Mouse (Mus musculus) c-Kit-negative CD71-positive TER-119-positive erythroid progenitor cells, embryonic 14.5 days (primary cell): ENCODE results near the gene B3galnt2.
"Not testable (repeated sequence)": the region's sequence is repeated elsewhere in the genome, so short reads cannot be mapped to it uniquely, and the experiment has no call there.

Experiments
- DNase-seq: peaks from one replicate; pipeline ENCODE4 v3.0.0-alpha.2; 2013; ENCODE audit warnings: low read depth, low spot score

B3galnt2 gene

GRCm38 (mm10) chr13:14006056-14006455 lies 51.8 kb downstream of the B3galnt2 start:
- no peak for DNase-seq

GRCm38 (mm10) chr13:14011454-14011995 lies 57.3 kb downstream of the B3galnt2 start:
- no peak for DNase-seq

GRCm38 (mm10) chr13:14014001-14014400 lies 59.7 kb downstream of the B3galnt2 start:
- DNase-seq = no peak

- no peak for DNase-seq
Observed at GRCm38 (mm10) chr13:14014540-14014939, 60.3 kb downstream of the B3galnt2 start.

GRCm38 (mm10) chr13:14015609-14016008 lies 61.3 kb downstream of the B3galnt2 start:
- no peak for DNase-seq

- DNase-seq = no peak
Observed at GRCm38 (mm10) chr13:14018283-14018682, 64.0 kb downstream of the B3galnt2 start.

GRCm38 (mm10) chr13:14018852-14019251 lies 64.6 kb downstream of the B3galnt2 start:
- DNase-seq = no peak

GRCm38 (mm10) chr13:14021417-14021816 lies 67.1 kb downstream of the B3galnt2 start:
- DNase-seq = not testable (repeated sequence)

GRCm38 (mm10) chr13:14025554-14025953 lies 71.3 kb downstream of the B3galnt2 start:
- no peak for DNase-seq

GRCm38 (mm10) chr13:14026154-14026820 lies 72.0 kb downstream of the B3galnt2 start:
- no peak for DNase-seq

GRCm38 (mm10) chr13:14033309-14034072 lies 79.2 kb downstream of the B3galnt2 start:
- DNase-seq = no peak

- DNase-seq = peak; percentile 87
Observed at GRCm38 (mm10) chr13:14034073-14034348, 79.7 kb downstream of the B3galnt2 start.

GRCm38 (mm10) chr13:14035352-14035751 lies 81.1 kb downstream of the B3galnt2 start:
- DNase-seq = not testable (repeated sequence)

- DNase-seq = no peak
Observed at GRCm38 (mm10) chr13:14035875-14036630, 81.8 kb downstream of the B3galnt2 start.

GRCm38 (mm10) chr13:14038911-14039291 lies 84.6 kb downstream of the B3galnt2 start:
- DNase-seq = no peak

GRCm38 (mm10) chr13:14039292-14039965 lies 85.2 kb downstream of the B3galnt2 start, which contains the start of gene Tbce:
TSS of gene Tbce (minus strand) at chr13:14039638.
- DNase-seq = peak; percentile 84

GRCm38 (mm10) chr13:14040186-14040585 lies 85.9 kb downstream of the B3galnt2 start:
- DNase-seq = no peak

- no peak for DNase-seq
Observed at GRCm38 (mm10) chr13:14043851-14044250, 89.6 kb downstream of the B3galnt2 start.

- DNase-seq = no peak
Observed at GRCm38 (mm10) chr13:14044521-14044920, 90.3 kb downstream of the B3galnt2 start.
